Mouse (Mus musculus) forebrain, embryonic 13.5 days (tissue): ENCODE measurements around the gene 1810010D01Rik. TPM values are rescaled to one million over a fixed set of nuclear protein-coding genes. Genes with fewer than 3 reads are reported as not detected.

ENCODE experiments used
- ATAC-seq: fragments of 200-750 bp; cut with Nextera tagmentation; 2 replicates; pipeline ENCODE4 v1.8.0; 2017
- H3K27ac ChIP-seq: fragments of 300-500 bp; sonication (generic); 2 replicates; pipeline ENCODE4 v1.5.1; 2015; ENCODE audit warnings: inconsistent platforms, mild to moderate bottlenecking, moderate library complexity
- H3K27me3 ChIP-seq: fragments of 300-500 bp; sonication (generic); 2 replicates; pipeline ENCODE4 v1.6.1; 2015; ENCODE audit warnings: mild to moderate bottlenecking, inconsistent platforms
- H3K36me3 ChIP-seq: fragments of 300-500 bp; sonication (generic); 2 replicates; pipeline ENCODE4 v1.6.1; 2015; ENCODE audit warnings: mild to moderate bottlenecking, inconsistent platforms; ENCODE audit not compliant: poor library complexity, severe bottlenecking
- H3K4me1 ChIP-seq: fragments of 300-500 bp; sonication (generic); 2 replicates; pipeline ENCODE4 v1.6.1; 2015; ENCODE audit warnings: inconsistent platforms
- H3K4me2 ChIP-seq: fragments of 300-500 bp; sonication (generic); 2 replicates; pipeline ENCODE4 v1.6.1; 2015; ENCODE audit warnings: inconsistent platforms, mild to moderate bottlenecking, moderate library complexity
- H3K4me3 ChIP-seq: fragments of 300-500 bp; sonication (generic); 2 replicates; pipeline ENCODE4 v1.5.1; 2015; ENCODE audit warnings: mild to moderate bottlenecking, inconsistent platforms
- H3K9ac ChIP-seq: fragments of 300-500 bp; sonication (generic); 2 replicates; pipeline ENCODE4 v1.6.1; 2015; ENCODE audit warnings: mild to moderate bottlenecking, inconsistent platforms
- H3K9me3 ChIP-seq: fragments of 300-500 bp; sonication (generic); replicated peaks from 2 replicates; pipeline ENCODE4 v1.6.1; 2016; ENCODE audit warnings: inconsistent platforms
- WGBS: fragments of 180-500 bp; shearing (Covaris S2); methylation state at CpG from one replicate; pipeline ENCODE4 v1.1.7; 2015; 5-methylcytosine and 5-hydroxymethylcytosine counted together
- polyA plus RNA-seq: library from polyadenylated mRNA; unstranded; fragments of >200 nt; fragmentation: Nextera tagmentation; extraction: Ambion mirVana; gene quantifications from 2 replicates; pipeline ENCODE4 v1.2.1, GENCODE M21; 2015

The 1810010D01Rik gene
- polyA plus RNA-seq, 1 experiment from 2014 or later: 0.49 TPM

GRCm38 (mm10) chr7:145206801-145207200, 1.1 kb downstream of the 1810010D01Rik start:
- no peak overlapping the region for H3K4me3 ChIP-seq
- no peaks in the 10 kb centered on the region for H3K36me3 ChIP-seq
- peaks cover 51% of the 10 kb centered on the region for H3K4me1 ChIP-seq
- H3K9ac ChIP-seq: peak overlapping the region; percentile 55
- H3K27me3 ChIP-seq: no peaks in the 10 kb centered on the region
- 35% methylated on average over 6 of the region's 6 CpGs for WGBS
- H3K27ac ChIP-seq: peak overlapping the region; percentile 97
- no peak for ATAC-seq
- peak overlapping the region; percentile 50; the same call in 1 of the 2 replicates for H3K4me2 ChIP-seq
- H3K9me3 ChIP-seq: no peaks in the 10 kb centered on the region

GRCm38 (mm10) chr7:145206056-145206610, 1.8 kb downstream of the 1810010D01Rik start:
- peak overlapping the region; percentile 97 for H3K27ac ChIP-seq
- H3K27me3 ChIP-seq: no peaks in the 10 kb centered on the region
- peaks cover 5% of the 10 kb centered on the region; the same call in 1 of the 2 replicates for H3K9me3 ChIP-seq
- H3K4me2 ChIP-seq: peak overlapping the region; percentile 50
- peak overlapping the region; percentile 3; the same call in 1 of the 2 replicates for H3K4me3 ChIP-seq
- H3K4me1 ChIP-seq: peaks cover 46% of the 10 kb centered on the region
- peak; percentile 96 for ATAC-seq
- under 1% methylated on average over 34 of the region's 34 CpGs for WGBS
- no peaks in the 10 kb centered on the region for H3K36me3 ChIP-seq
- H3K9ac ChIP-seq: peak overlapping the region; percentile 55

GRCm38 (mm10) chr7:145205363-145205902, 2.5 kb downstream of the 1810010D01Rik start:
- Histone ChIP-seq H3K4me1 (peaks cover 39% of the 10 kb centered on the region), H3K4me3 (no peak overlapping the region), H3K4me2 (peak overlapping the region; percentile 50), H3K9me3 (peaks cover 7% of the 10 kb centered on the region; the same call in 1 of the 2 replicates), H3K27me3 (no peaks in the 10 kb centered on the region), H3K9ac (peak overlapping the region; percentile 55), H3K27ac (peak overlapping the region; percentile 97), H3K36me3 (no peaks in the 10 kb centered on the region)
- no peak; the same call in none of the 2 replicates for ATAC-seq
- 77% methylated on average over 4 of the region's 4 CpGs for WGBS

- no peak for ATAC-seq
- Histone ChIP-seq H3K36me3 (no peaks in the 10 kb centered on the region), H3K4me3 (no peak overlapping the region), H3K9me3 (peaks cover 7% of the 10 kb centered on the region; the same call in 1 of the 2 replicates), H3K27ac (no peak overlapping the region), H3K4me2 (no peak overlapping the region), H3K9ac (no peak overlapping the region), H3K4me1 (peaks cover 22% of the 10 kb centered on the region), H3K27me3 (no peaks in the 10 kb centered on the region)
- 61% methylated on average over 2 of the region's 2 CpGs for WGBS
Measured at GRCm38 (mm10) chr7:145199711-145200110, 8.2 kb downstream of the 1810010D01Rik start.

- Histone ChIP-seq H3K4me3 (no peak overlapping the region), H3K9me3 (peaks cover 7% of the 10 kb centered on the region; the same call in 1 of the 2 replicates), H3K36me3 (no peaks in the 10 kb centered on the region), H3K27ac (no peak overlapping the region), H3K4me2 (no peak overlapping the region), H3K27me3 (no peaks in the 10 kb centered on the region), H3K4me1 (peaks cover 32% of the 10 kb centered on the region), H3K9ac (no peak overlapping the region)
- ATAC-seq: 0 out of 2 replicates have a peak, but pooled peaks have one; percentile 41
- WGBS: 67% methylated on average over 4 of the region's 4 CpGs
Measured at GRCm38 (mm10) chr7:145198223-145198714, 9.7 kb downstream of the 1810010D01Rik start.

- Histone ChIP-seq H3K4me1 (peaks cover 32% of the 10 kb centered on the region), H3K36me3 (no peaks in the 10 kb centered on the region), H3K4me3 (no peak overlapping the region), H3K9ac (no peak overlapping the region), H3K9me3 (peaks cover 7% of the 10 kb centered on the region; the same call in 1 of the 2 replicates), H3K27ac (no peak overlapping the region), H3K27me3 (no peaks in the 10 kb centered on the region), H3K4me2 (no peak overlapping the region)
- ATAC-seq: no peak
- 47% methylated on average over 3 of the region's 3 CpGs for WGBS
Measured at GRCm38 (mm10) chr7:145197711-145198110, 10.2 kb downstream of the 1810010D01Rik start.

GRCm38 (mm10) chr7:145197042-145197441, 10.9 kb downstream of the 1810010D01Rik start:
- no peak overlapping the region for H3K9ac ChIP-seq
- WGBS: 84% methylated on average over 3 of the region's 3 CpGs
- peaks cover 7% of the 10 kb centered on the region; the same call in 1 of the 2 replicates for H3K9me3 ChIP-seq
- peaks cover 32% of the 10 kb centered on the region for H3K4me1 ChIP-seq
- H3K36me3 ChIP-seq: no peaks in the 10 kb centered on the region
- no peak overlapping the region for H3K4me3 ChIP-seq
- H3K4me2 ChIP-seq: no peak overlapping the region
- H3K27me3 ChIP-seq: no peaks in the 10 kb centered on the region
- ATAC-seq: no peak
- no peak overlapping the region for H3K27ac ChIP-seq

- no peaks in the 10 kb centered on the region for H3K27me3 ChIP-seq
- H3K4me2 ChIP-seq: no peak overlapping the region
- no peak overlapping the region for H3K4me3 ChIP-seq
- H3K9ac ChIP-seq: no peak overlapping the region
- 82% methylated on average over 6 of the region's 6 CpGs for WGBS
- H3K4me1 ChIP-seq: peaks cover 32% of the 10 kb centered on the region
- H3K36me3 ChIP-seq: no peaks in the 10 kb centered on the region
- no peak for ATAC-seq
- H3K9me3 ChIP-seq: peaks cover 3% of the 10 kb centered on the region; the same call in 1 of the 2 replicates
- no peak overlapping the region for H3K27ac ChIP-seq
Measured at GRCm38 (mm10) chr7:145196340-145196739, 11.6 kb downstream of the 1810010D01Rik start.

GRCm38 (mm10) chr7:145195186-145195927, 12.6 kb downstream of the 1810010D01Rik start:
- Histone ChIP-seq H3K36me3 (no peaks in the 10 kb centered on the region), H3K27me3 (no peaks in the 10 kb centered on the region), H3K4me2 (no peak overlapping the region), H3K4me3 (no peak overlapping the region), H3K9me3 (no peaks in the 10 kb centered on the region), H3K4me1 (peaks cover 32% of the 10 kb centered on the region), H3K27ac (0 out of 2 replicates have a peak overlapping the region, but pooled peaks have one; percentile 49), H3K9ac (0 out of 2 replicates have a peak overlapping the region, but pooled peaks have one; percentile 26)
- WGBS: 67% methylated on average over 5 of the region's 5 CpGs
- no peak for ATAC-seq

- Histone ChIP-seq H3K9ac (no peak overlapping the region), H3K4me2 (no peak overlapping the region), H3K9me3 (no peaks in the 10 kb centered on the region), H3K27me3 (no peaks in the 10 kb centered on the region), H3K36me3 (no peaks in the 10 kb centered on the region), H3K4me1 (peaks cover 30% of the 10 kb centered on the region), H3K4me3 (no peak overlapping the region), H3K27ac (peak overlapping the region; percentile 49; the same call in 1 of the 2 replicates)
- ATAC-seq: peak; percentile 68
- WGBS: 61% methylated on average over 3 of the region's 3 CpGs
Measured at GRCm38 (mm10) chr7:145194455-145195161, 13.3 kb downstream of the 1810010D01Rik start.

GRCm38 (mm10) chr7:145192836-145193235, 15.1 kb downstream of the 1810010D01Rik start:
- 87% methylated on average over 6 of the region's 6 CpGs for WGBS
- no peak for ATAC-seq
- Histone ChIP-seq H3K9ac (no peak overlapping the region), H3K4me1 (peaks cover 27% of the 10 kb centered on the region), H3K36me3 (no peaks in the 10 kb centered on the region), H3K4me3 (no peak overlapping the region), H3K9me3 (no peaks in the 10 kb centered on the region), H3K27me3 (no peaks in the 10 kb centered on the region), H3K27ac (no peak overlapping the region), H3K4me2 (no peak overlapping the region)
